Mouse (Mus musculus): Measurements from ENCODE around the gene Gm45902. TPM values are rescaled to one million over a fixed set of nuclear protein-coding genes. Genes with fewer than 3 reads are reported as not detected.
A peak's percentile ranks its signal among the peaks of the same experiment; 100 is the strongest.

Gm45902 gene
- polyA plus RNA-seq, 1 experiment from 2014 or later: 10.4 TPM

- no peak overlapping the region for H3K4me3 ChIP-seq
- peak overlapping the region; percentile 73 for H3K4me2 ChIP-seq (replicated peaks)
- no peak overlapping the region for H3K27ac ChIP-seq (replicated peaks)
- no peak for ATAC-seq (ENCODE audit: low FRiP score, low read depth)
- no peaks in the 10 kb centered on the region for H3K36me3 ChIP-seq
- 59% methylated on average over 3 of the region's 3 CpGs for WGBS
- H3K9me3 ChIP-seq: no peaks in the 10 kb centered on the region
- H3K4me1 ChIP-seq: peaks cover 11% of the 10 kb centered on the region
- H3K27me3 ChIP-seq: no peaks in the 10 kb centered on the region
- no peak overlapping the region for H3K9ac ChIP-seq (replicated peaks)
These were observed 36.8 kb downstream of the Gm45902 start for GRCm38 (mm10) chr2:3475746-3476251.

- H3K36me3 ChIP-seq: 0 out of 2 replicates have a peak, but pooled peaks cover 3% of the 10 kb centered on the region
- peak within 1 kb of the TSS; percentile 85 for H3K9ac ChIP-seq (replicated peaks)
- H3K27me3 ChIP-seq: no peaks in the 10 kb centered on the region
- no peaks in the 10 kb centered on the region for H3K9me3 ChIP-seq
- peak; percentile 97 for ATAC-seq (ENCODE audit: low FRiP score, low read depth)
- WGBS: under 1% methylated on average over 42 of the region's 42 CpGs
- H3K27ac ChIP-seq (replicated peaks): peak within 1 kb of the TSS; percentile 95
- H3K4me3 ChIP-seq: peak within 1 kb of the TSS; percentile 93
- H3K4me2 ChIP-seq (replicated peaks): peak within 1 kb of the TSS; percentile 73
- peaks cover 11% of the 10 kb centered on the region for H3K4me1 ChIP-seq
These were observed 37.7 kb downstream of the Gm45902 start, which contains the start of gene Suv39h2 for GRCm38 (mm10) chr2:3474861-3475283. Gene Suv39h2 (minus strand): TSS chr2:3475031.

GRCm38 (mm10) chr2:3474361-3474805, 38.2 kb downstream of the Gm45902 start:
- peaks cover 8% of the 10 kb centered on the region; the same call in 1 of the 2 replicates for H3K36me3 ChIP-seq
- ATAC-seq (ENCODE audit: low FRiP score, low read depth): peak; percentile 81
- H3K27me3 ChIP-seq: no peaks in the 10 kb centered on the region
- H3K4me2 ChIP-seq (replicated peaks): peak overlapping the region; percentile 73
- peaks cover 11% of the 10 kb centered on the region for H3K4me1 ChIP-seq
- no peaks in the 10 kb centered on the region for H3K9me3 ChIP-seq
- peak overlapping the region; percentile 93 for H3K4me3 ChIP-seq
- peak overlapping the region; percentile 95 for H3K27ac ChIP-seq (replicated peaks)
- H3K9ac ChIP-seq (replicated peaks): peak overlapping the region; percentile 85
- WGBS: under 1% methylated on average over 46 of the region's 46 CpGs

GRCm38 (mm10) chr2:3473891-3474290, 38.7 kb downstream of the Gm45902 start:
- no peak for ATAC-seq (ENCODE audit: low FRiP score, low read depth)
- WGBS: 1% methylated on average over 12 of the region's 12 CpGs

GRCm38 (mm10) chr2:3456590-3456989, 56.0 kb downstream of the Gm45902 start:
- Histone ChIP-seq H3K4me1 (no peaks in the 10 kb centered on the region), H3K9me3 (no peaks in the 10 kb centered on the region), H3K4me3 (no peak overlapping the region), H3K36me3 (peaks cover 78% of the 10 kb centered on the region), H3K27ac (replicated peaks) (no peak overlapping the region), H3K9ac (replicated peaks) (no peak overlapping the region), H3K4me2 (replicated peaks) (no peak overlapping the region), H3K27me3 (no peaks in the 10 kb centered on the region)
- 86% methylated on average over 4 of the region's 4 CpGs for WGBS
- ATAC-seq (ENCODE audit: low FRiP score, low read depth): no peak

More at GRCm38 (mm10) chr2:3473891-3474290, 38.7 kb downstream of the Gm45902 start:
- H3K9me3 ChIP-seq: no peaks in the 10 kb centered on the region
- peak overlapping the region; percentile 85 for H3K9ac ChIP-seq (replicated peaks)
- peak overlapping the region; percentile 73 for H3K4me2 ChIP-seq (replicated peaks)
- H3K36me3 ChIP-seq: peaks cover 8% of the 10 kb centered on the region; the same call in 1 of the 2 replicates
- H3K4me3 ChIP-seq: peak overlapping the region; percentile 93
- H3K27me3 ChIP-seq: no peaks in the 10 kb centered on the region
- peaks cover 11% of the 10 kb centered on the region for H3K4me1 ChIP-seq
- H3K27ac ChIP-seq (replicated peaks): peak overlapping the region; percentile 95

Other genes with a start within 250 kb of the Gm45902 start
- 67.1 and 69.2 TPM in 2 replicates for gene Nmt2, start 228.6 kb downstream of the Gm45902 start, polyA plus RNA-seq (2016; fragmentation: Nextera tagmentation; extraction: Ambion mirVana)
- 15.8 and 16.1 TPM in 2 replicates for gene Rpp38, start 180.1 kb downstream of the Gm45902 start, polyA plus RNA-seq (2016; fragmentation: Nextera tagmentation; extraction: Ambion mirVana)
- gene Acbd7, start 176.6 kb downstream of the Gm45902 start, polyA plus RNA-seq (2016; fragmentation: Nextera tagmentation; extraction: Ambion mirVana): not detected in 2 replicates
- not detected in 2 replicates for gene Olah, start 115.6 kb downstream of the Gm45902 start, polyA plus RNA-seq (2016; fragmentation: Nextera tagmentation; extraction: Ambion mirVana)
- 1.3 TPM in 1 of 2 replicates, not detected in the other for gene Meig1, start 90.1 kb downstream of the Gm45902 start, polyA plus RNA-seq (2016; fragmentation: Nextera tagmentation; extraction: Ambion mirVana)
- gene Dclre1c, start 88.7 kb downstream of the Gm45902 start, polyA plus RNA-seq (2016; fragmentation: Nextera tagmentation; extraction: Ambion mirVana): 9.4 and 9.9 TPM in 2 replicates
- gene Suv39h2, start 37.8 kb downstream of the Gm45902 start, polyA plus RNA-seq (2016; fragmentation: Nextera tagmentation; extraction: Ambion mirVana): 31.7 and 35.3 TPM in 2 replicates
- gene Hspa14, start within 50 bp of the Gm45902 start, polyA plus RNA-seq (2016; fragmentation: Nextera tagmentation; extraction: Ambion mirVana): 91.8 and 95.9 TPM in 2 replicates
- 0.08 and 0.15 TPM in 2 replicates for gene Cdnf, start 240 bp upstream of the Gm45902 start, polyA plus RNA-seq (2016; fragmentation: Nextera tagmentation; extraction: Ambion mirVana)
- 44.6 and 49.9 TPM in 2 replicates for gene Fam107b, start 57.7 kb upstream of the Gm45902 start, polyA plus RNA-seq (2016; fragmentation: Nextera tagmentation; extraction: Ambion mirVana)